Mouse (Mus musculus): ENCODE results near the gene Ubc. TPM values are rescaled to one million over a fixed set of nuclear protein-coding genes. Genes with fewer than 3 reads are reported as not detected.

Ubc gene
- polyA plus RNA-seq, 1 experiment from 2014 or later, result 1,074 TPM

DNA sequence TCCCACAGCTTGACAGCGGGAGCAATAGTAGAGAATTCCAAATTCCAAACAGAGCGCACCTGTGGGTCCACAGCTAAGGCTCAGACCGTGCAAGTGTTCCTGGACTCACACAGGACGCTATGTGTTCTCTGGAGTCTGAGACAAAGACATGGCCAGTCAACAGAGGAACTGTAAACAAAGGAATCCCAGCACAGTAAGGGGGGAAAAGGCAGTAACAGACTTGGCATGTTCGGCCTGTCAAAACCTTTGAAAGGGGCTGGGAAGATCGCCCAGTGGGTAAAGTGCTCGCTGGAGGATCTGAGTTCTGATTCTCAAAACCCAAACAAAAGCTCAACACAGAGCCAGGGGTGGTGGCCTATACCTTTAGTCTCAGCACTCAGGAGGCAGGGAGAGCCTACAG, 52.5 kb downstream of the Ubc start:
- H3K36me3 ChIP-seq (ENCODE audit: control insufficient read depth, insufficient read depth, low read length), result no peaks in the 10 kb centered on the region
- no peaks in the 10 kb centered on the region for H3K9me3 ChIP-seq (ENCODE audit: control insufficient read depth, low read length)
- ATAC-seq (ENCODE audit: low FRiP score), result no peak
- H3K27ac ChIP-seq (ENCODE audit: low read depth, low read length), result no peak overlapping the region
- 78% methylated on average over 7 of the region's 7 CpGs for WGBS
- peaks cover 12% of the 10 kb centered on the region; the same call in 1 of the 2 replicates for H3K4me1 ChIP-seq (replicated peaks; ENCODE audit: control insufficient read depth, insufficient read depth, low read length)
- H3K27me3 ChIP-seq (ENCODE audit: control insufficient read depth, insufficient read depth, low read length), result peaks cover 3% of the 10 kb centered on the region; the same call in 1 of the 2 replicates
- no peak overlapping the region for H3K4me3 ChIP-seq (ENCODE audit: low read depth, low read length)
- H3K4me2 ChIP-seq (replicated peaks; ENCODE audit: low read depth, low read length), result no peak overlapping the region
- no peak overlapping the region for H3K9ac ChIP-seq (ENCODE audit: low read depth, low read length)
- DNase-seq (ENCODE audit: low spot score), result no peak

DNA sequence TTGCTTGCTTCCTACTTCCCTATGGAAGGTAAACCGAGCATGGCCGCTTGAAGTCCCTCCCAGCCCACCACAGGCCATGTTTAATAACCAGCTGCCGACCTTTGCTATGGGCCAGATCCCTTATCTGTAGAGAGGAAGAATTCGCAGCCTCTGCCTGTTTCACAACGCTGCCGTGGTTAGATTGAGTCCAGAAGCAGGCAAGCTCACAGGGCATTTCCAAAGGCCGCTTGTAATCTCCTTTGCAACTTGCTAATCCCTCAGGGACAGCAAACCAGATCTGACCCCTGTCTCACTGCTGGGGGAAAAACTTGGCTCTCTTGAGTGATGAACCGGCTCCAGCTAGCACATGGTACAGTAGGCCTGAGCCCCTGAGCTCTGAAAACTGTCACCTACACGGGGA, 53.0 kb downstream of the Ubc start:
- Histone ChIP-seq H3K4me2 (replicated peaks; ENCODE audit: low read depth, low read length) (no peak overlapping the region), H3K4me3 (ENCODE audit: low read depth, low read length) (no peak overlapping the region), H3K9me3 (ENCODE audit: control insufficient read depth, low read length) (no peaks in the 10 kb centered on the region), H3K4me1 (replicated peaks; ENCODE audit: control insufficient read depth, insufficient read depth, low read length) (peaks cover 12% of the 10 kb centered on the region; the same call in 1 of the 2 replicates), H3K27me3 (ENCODE audit: control insufficient read depth, insufficient read depth, low read length) (peaks cover 3% of the 10 kb centered on the region; the same call in 1 of the 2 replicates), H3K27ac (ENCODE audit: low read depth, low read length) (no peak overlapping the region), H3K9ac (ENCODE audit: low read depth, low read length) (no peak overlapping the region), H3K36me3 (ENCODE audit: control insufficient read depth, insufficient read depth, low read length) (no peaks in the 10 kb centered on the region)
- no peak for DNase-seq (ENCODE audit: low spot score)
- ATAC-seq (ENCODE audit: low FRiP score), result no peak
- WGBS, result 57% methylated on average over 9 of the region's 9 CpGs

Other genes starting within 250 kb of the Ubc start
- 14.5 and 21.2 TPM in 2 replicates for gene Ncor2, start 211.0 kb downstream of the Ubc start, polyA plus RNA-seq (2014; fragmentation: Nextera tagmentation; extraction: Ambion mirVana)
- 20.4 and 22.6 TPM in 2 replicates for gene Scarb1, start 49.1 kb downstream of the Ubc start, polyA plus RNA-seq (2014; fragmentation: Nextera tagmentation; extraction: Ambion mirVana)
- 0.59 TPM in 1 of 2 replicates, not detected in the other for gene Gm10382, start 880 bp downstream of the Ubc start, polyA plus RNA-seq (2014; fragmentation: Nextera tagmentation; extraction: Ambion mirVana)
- gene Dhx37, start 43.9 kb upstream of the Ubc start, polyA plus RNA-seq (2014; fragmentation: Nextera tagmentation; extraction: Ambion mirVana), result 10.4 and 12.5 TPM in 2 replicates
- gene Bri3bp, start 51.4 kb upstream of the Ubc start, polyA plus RNA-seq (2014; fragmentation: Nextera tagmentation; extraction: Ambion mirVana), result 30.1 and 30.8 TPM in 2 replicates
- 48.6 and 50.1 TPM in 2 replicates for gene Aacs, start 85.6 kb upstream of the Ubc start, polyA plus RNA-seq (2014; fragmentation: Nextera tagmentation; extraction: Ambion mirVana)
- gene Tmem132b, start 141.6 kb upstream of the Ubc start, polyA plus RNA-seq (2014; fragmentation: Nextera tagmentation; extraction: Ambion mirVana), result 0.70 and 0.74 TPM in 2 replicates